Mouse (Mus musculus) forelimb bud, embryonic 11.5 days (tissue): ENCODE data around the gene Adm.

Experiments
- DNase-seq: peaks from one replicate; pipeline ENCODE4 v3.0.0-alpha.2; 2012; ENCODE audit warnings: low read depth, low spot score

The Adm gene

DNA sequence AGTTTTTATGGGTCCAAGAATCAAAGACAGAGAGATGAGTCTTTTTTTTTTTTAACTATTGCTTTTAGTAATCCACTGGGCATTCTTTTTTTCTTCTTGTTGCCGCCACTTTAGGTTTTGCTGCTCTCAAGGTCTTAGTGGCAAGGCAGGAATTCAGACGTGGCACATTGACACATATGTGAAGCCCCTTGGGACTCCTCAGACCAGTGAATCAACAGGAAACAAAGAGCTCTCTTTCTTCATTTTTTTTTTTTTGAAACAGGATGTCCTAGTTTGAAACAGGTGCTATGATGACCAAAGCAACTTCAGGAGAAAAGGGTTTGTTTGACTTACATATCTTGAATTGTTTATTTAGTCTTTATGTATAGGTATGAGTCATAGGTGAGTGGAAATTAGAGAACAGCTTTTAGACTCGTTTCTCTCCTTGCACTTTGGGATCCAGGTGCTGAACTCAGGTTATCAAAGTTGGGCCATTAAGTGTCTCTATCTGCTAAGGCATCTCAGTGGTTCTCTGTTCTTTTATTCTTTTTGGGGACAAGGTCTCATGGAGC is 31.0 kb downstream of the Adm start:
- no peak for DNase-seq

DNA sequence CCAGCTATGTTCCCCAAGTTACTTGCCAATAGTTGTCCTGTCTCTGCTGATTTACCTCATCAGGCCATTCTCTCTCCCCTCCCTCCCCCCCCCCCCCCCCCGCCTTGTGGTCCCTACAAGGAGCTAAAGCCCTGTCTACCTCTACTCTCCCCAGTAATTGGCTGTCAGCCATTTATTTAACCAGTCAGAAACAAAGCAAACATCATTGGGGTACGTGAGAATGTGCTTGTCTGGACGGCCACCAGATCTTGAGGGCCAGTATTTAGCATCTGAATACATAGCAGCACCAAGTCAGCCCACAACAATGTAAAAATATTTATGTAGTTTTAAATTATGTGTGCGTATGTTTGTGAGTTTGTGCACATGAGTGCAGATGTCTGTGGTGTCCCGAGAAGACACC is 39.1 kb downstream of the Adm start:
- DNase-seq: no peak

DNA sequence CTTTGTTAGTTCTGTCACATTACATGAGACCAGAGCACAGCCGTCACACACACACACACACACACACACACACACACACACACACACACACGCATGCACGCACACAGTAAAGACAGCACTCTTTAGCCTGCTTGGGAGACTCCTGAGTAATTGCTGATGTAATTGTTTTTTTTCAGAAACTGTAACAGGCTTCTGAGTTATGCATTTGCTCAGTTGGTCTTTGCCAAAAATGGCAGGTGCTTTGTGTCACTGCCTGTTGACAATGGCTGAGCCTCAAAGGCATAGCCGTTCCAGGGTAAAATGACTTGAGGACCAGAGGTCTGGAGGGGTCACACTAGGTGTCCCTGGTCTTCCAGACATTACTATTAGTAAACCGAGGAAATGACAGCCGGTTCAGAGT is 40.8 kb downstream of the Adm start:
- no peak for DNase-seq

DNA sequence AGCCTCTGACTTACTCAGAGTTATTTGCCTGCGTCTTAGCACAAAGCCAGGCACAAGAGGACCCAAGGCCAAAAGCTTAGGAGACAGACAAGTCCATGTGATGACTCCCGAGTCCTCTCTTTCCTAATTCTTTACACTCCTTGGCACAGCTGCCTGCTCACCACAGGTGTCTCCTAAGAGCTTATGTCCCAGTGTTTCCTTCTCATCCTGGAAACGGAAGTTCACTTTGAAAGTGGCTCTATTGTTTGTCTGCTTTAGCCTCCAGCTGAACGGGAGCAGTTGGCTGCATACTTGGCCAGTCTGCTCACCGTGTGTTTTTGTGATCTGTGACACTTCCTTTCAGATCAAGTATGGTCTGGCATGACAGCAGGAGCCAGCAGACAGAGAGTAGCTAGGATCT is 41.3 kb downstream of the Adm start:
- no peak for DNase-seq

DNA sequence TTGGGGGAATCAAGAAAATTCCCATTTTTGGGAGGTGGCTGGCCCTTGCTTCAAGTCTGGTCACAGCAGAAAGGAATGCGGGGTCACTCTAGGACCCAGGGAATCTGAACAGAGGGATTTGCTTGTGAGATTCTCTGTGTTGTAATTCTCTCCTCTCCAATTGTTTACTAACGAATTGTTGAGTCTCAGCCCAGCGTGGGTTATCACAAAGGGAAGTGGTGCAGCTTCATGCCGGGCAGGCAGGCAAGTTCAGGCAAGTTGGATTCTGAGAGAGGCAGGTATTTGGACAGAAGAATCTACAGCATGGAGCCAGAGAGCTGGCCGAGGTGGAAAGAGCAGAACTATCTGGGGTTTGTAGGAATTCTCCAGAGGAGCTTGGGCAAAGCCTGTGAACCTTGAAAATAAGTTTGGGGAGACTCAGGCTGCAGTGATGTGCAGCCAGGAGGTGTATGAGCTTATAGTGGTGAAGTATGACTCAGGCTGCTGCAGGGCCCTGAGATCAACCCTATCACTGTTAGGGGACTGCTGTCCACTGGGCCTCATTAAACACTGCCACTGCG is 43.7 kb downstream of the Adm start:
- DNase-seq: peak; percentile 28
